Mouse (Mus musculus) lung, embryonic 15.5 days (tissue): ENCODE results near the gene Ucp3. TPM values are rescaled to one million over a fixed set of nuclear protein-coding genes. Genes with fewer than 3 reads are reported as not detected.
A peak's percentile ranks its signal among the peaks of the same experiment; 100 is the strongest.

Experiments used
- ATAC-seq: fragments of 200-750 bp; cut with Nextera tagmentation; 2 replicates; pipeline ENCODE4 v1.8.0; 2017; ENCODE audit warnings: moderate number of reproducible peaks, borderline replicate concordance; ENCODE audit not compliant: low FRiP score, low TSS enrichment; ENCODE audit errors: extremely low read depth
- H3K27ac ChIP-seq: fragments of 300-500 bp; sonication (generic); 2 replicates; pipeline ENCODE4 v1.5.1; 2015; ENCODE audit warnings: moderate library complexity, mild to moderate bottlenecking, inconsistent platforms
- H3K27me3 ChIP-seq: fragments of 300-500 bp; sonication (generic); 2 replicates; pipeline ENCODE4 v1.6.1; 2015; ENCODE audit warnings: inconsistent platforms
- H3K36me3 ChIP-seq: fragments of 300-500 bp; sonication (generic); 2 replicates; pipeline ENCODE4 v1.6.1; 2015; ENCODE audit warnings: inconsistent platforms
- H3K4me1 ChIP-seq: fragments of 300-500 bp; sonication (generic); 2 replicates; pipeline ENCODE4 v1.6.1; 2015; ENCODE audit warnings: inconsistent platforms
- H3K4me2 ChIP-seq: fragments of 300-500 bp; sonication (generic); 2 replicates; pipeline ENCODE4 v1.6.1; 2015; ENCODE audit warnings: inconsistent platforms, mild to moderate bottlenecking, moderate library complexity
- H3K4me3 ChIP-seq: fragments of 300-500 bp; sonication (generic); 2 replicates; pipeline ENCODE4 v1.5.1; 2015; ENCODE audit warnings: mild to moderate bottlenecking, inconsistent platforms
- H3K9ac ChIP-seq: fragments of 300-500 bp; sonication (generic); 2 replicates; pipeline ENCODE4 v1.6.1; 2015; ENCODE audit warnings: inconsistent platforms
- H3K9me3 ChIP-seq: fragments of 300-500 bp; sonication (generic); 2 replicates; pipeline ENCODE4 v1.6.1; 2016; ENCODE audit warnings: inconsistent platforms
- WGBS: fragments of 180-500 bp; shearing (Covaris S2); methylation state at CpG from one replicate; pipeline ENCODE4 v1.1.7; 2015; 5-methylcytosine and 5-hydroxymethylcytosine counted together
- polyA plus RNA-seq: library from polyadenylated mRNA; unstranded; fragments of >200 nt; fragmentation: Nextera tagmentation; extraction: Ambion mirVana; gene quantifications from 2 replicates; pipeline ENCODE4 v1.2.1, GENCODE M21; 2015

Gene Ucp3
- polyA plus RNA-seq, 1 experiment from 2014 or later = 0.06 TPM

DNA sequence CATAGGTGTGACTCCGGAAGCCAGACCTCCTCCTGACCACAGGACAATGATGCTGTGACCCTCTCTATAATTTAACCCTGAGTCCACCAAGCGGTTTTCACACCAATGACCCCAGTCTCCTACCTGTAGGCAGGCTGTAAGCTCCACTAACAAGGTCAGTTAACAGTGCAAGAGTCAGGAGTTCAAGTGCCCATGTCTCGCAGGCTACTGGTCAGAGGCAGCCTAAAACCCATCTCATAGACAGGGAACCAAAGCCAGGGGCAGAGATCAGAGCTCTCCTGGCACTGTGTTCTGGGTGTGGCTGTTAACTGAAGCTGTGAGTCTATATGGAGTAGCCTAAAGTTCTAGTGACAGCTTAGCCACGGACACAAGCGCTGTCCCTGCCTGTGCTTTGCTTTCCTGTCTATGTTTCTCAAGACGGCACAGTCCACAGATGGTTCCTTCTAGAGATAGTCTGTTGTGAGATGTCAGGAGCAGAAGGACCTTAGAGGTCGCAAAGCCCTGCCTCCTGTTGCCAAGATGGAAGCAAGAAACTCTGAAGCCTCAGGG is 29.7 kb downstream of the Ucp3 start:
- H3K27me3 ChIP-seq = no peaks in the 10 kb centered on the region
- H3K9ac ChIP-seq = no peak overlapping the region
- H3K27ac ChIP-seq = no peak overlapping the region
- H3K36me3 ChIP-seq = peaks cover 18% of the 10 kb centered on the region; the same call in 1 of the 2 replicates
- no peaks in the 10 kb centered on the region for H3K9me3 ChIP-seq
- H3K4me2 ChIP-seq = no peak overlapping the region
- 65% methylated on average over 7 of the region's 7 CpGs for WGBS
- H3K4me1 ChIP-seq = no peaks in the 10 kb centered on the region; the same call in 1 of the 2 replicates
- no peak for ATAC-seq
- no peak overlapping the region for H3K4me3 ChIP-seq

DNA sequence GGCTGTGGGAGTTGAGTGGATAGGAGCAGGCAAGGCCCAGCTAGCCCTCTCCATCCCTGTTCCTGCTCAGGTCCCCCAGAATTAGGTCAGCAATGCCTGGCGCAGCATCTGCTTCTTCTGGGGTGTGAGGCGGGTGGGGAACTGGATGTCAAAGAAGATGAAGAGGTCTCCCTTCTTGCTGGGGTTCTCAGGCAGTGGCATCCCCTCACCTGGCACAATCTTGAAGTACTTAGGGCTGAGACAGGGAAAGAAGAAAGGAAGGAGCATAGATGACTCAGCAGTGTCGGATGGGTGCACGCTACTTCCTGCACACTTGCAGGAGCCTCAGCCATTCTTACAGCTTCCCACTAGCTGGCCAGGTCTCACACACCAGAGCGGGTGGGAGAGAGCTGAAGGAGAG is 30.3 kb downstream of the Ucp3 start:
- H3K4me1 ChIP-seq = no peaks in the 10 kb centered on the region; the same call in 1 of the 2 replicates
- ATAC-seq = no peak
- peaks cover 12% of the 10 kb centered on the region; the same call in 1 of the 2 replicates for H3K36me3 ChIP-seq
- H3K27ac ChIP-seq = no peak overlapping the region
- no peaks in the 10 kb centered on the region for H3K9me3 ChIP-seq
- WGBS = 80% methylated on average over 5 of the region's 5 CpGs
- no peak overlapping the region for H3K9ac ChIP-seq
- no peak overlapping the region for H3K4me3 ChIP-seq
- no peaks in the 10 kb centered on the region for H3K27me3 ChIP-seq
- no peak overlapping the region for H3K4me2 ChIP-seq

DNA sequence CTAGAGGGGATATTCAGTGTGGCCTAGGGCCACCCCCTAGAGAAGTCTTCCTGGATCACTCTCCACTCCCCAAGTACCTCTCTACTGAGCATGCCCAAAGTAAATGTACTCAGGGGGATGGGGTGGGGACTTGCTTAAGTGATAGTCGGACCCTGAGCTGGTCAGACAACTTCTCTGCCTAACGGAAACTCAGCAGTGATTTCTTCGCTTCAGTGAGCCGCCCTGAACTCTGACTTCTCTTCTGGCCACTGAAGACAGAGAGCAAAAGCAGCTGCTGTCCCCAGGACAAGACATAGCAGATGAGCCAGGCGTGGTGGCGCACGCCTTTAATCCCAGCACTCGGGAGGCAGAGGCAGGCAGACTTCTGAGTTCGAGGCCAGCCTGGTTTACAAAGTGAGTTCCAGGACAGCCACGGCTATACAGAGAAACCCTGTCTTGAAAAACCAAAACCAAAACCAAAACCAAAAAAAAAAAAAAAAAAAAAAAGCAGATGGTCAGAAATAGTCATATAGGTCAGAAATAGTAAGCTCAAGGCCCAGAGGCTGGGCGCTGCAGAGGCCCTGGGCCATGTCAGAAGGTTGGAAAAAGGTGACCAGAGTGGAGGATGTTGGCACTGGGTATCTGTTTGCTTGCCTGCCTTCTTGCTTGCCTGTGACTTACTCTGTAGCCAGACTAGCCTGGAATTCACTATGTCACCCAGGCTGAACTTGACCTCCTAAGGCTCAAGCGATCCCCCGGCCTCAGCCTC is 32.1 kb downstream of the Ucp3 start:
- Histone ChIP-seq H3K4me2 (no peak overlapping the region), H3K4me1 (no peaks in the 10 kb centered on the region; the same call in 1 of the 2 replicates), H3K27me3 (no peaks in the 10 kb centered on the region), H3K9ac (no peak overlapping the region), H3K9me3 (no peaks in the 10 kb centered on the region), H3K27ac (no peak overlapping the region), H3K36me3 (no peaks in the 10 kb centered on the region), H3K4me3 (no peak overlapping the region)
- WGBS = 74% methylated on average over 13 of the region's 13 CpGs
- no peak for ATAC-seq

DNA sequence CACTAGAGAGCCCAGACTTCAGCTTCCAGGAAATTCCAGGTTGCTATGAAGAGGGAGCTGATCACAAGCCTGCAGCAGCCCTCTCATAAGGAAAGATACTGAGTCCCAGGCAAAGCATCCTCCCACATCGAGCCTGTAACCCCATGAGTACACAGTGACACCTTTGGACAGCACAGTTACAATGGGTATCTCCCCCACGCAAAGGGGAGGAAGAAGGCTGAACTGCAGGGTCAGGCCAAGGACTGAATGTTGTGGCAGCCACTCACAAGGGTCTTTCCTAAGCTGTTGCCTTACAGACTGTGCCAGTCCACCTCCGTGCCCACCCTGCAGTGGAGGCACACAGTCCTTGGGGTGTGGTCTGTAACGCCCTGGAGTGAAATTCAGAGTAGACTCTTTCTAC is 33.7 kb downstream of the Ucp3 start:
- Histone ChIP-seq H3K4me1 (no peaks in the 10 kb centered on the region), H3K9me3 (no peaks in the 10 kb centered on the region), H3K4me2 (no peak overlapping the region), H3K9ac (no peak overlapping the region), H3K36me3 (no peaks in the 10 kb centered on the region), H3K4me3 (no peak overlapping the region), H3K27ac (no peak overlapping the region), H3K27me3 (no peaks in the 10 kb centered on the region)
- no peak for ATAC-seq
- WGBS = 57% methylated on average over 4 of the region's 4 CpGs

DNA sequence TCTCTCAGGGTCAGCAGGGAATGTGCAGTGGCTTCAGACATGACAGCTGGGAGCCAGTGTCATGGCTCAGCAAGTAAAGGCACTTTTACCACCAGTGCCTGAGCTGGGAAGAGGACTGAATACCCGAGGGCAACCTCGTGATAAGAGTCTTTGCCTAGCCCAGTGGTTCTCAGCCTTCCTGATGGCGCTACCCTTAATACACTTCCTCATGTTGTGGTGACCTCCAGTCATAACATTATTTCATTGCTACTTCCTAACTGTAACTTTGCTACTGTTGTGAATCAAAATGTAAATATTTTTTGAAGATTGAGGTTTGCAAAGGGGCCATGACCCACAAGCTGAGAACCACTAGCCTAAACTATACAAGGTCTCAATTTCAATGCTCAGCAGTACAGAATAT is 35.9 kb downstream of the Ucp3 start:
- Histone ChIP-seq H3K4me3 (no peak overlapping the region), H3K9me3 (no peaks in the 10 kb centered on the region), H3K4me1 (no peaks in the 10 kb centered on the region), H3K27me3 (no peaks in the 10 kb centered on the region), H3K36me3 (no peaks in the 10 kb centered on the region), H3K27ac (no peak overlapping the region), H3K4me2 (no peak overlapping the region), H3K9ac (no peak overlapping the region)
- ATAC-seq = no peak
- 50% methylated on average over 3 of the region's 3 CpGs for WGBS

DNA sequence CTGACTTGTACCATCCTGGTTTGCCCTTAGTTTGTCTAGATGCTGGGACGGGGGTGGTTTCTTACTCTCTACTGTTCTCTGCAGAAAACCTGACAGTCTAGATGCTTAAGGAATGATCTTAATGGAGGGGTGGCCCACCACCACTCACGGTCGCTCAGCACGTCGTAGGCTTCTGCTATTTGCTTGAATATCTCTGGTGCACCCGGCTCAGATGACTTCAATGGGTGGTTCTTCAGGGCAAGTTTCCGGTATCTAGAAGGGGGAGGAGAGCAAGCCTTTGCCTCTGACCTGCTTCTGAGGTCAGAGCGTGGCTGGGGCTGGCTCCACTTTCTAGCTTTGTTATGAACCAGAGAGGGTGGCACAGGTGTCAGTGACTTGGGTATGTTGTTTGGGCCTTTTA is 38.8 kb downstream of the Ucp3 start:
- Histone ChIP-seq H3K27me3 (no peaks in the 10 kb centered on the region), H3K4me1 (no peaks in the 10 kb centered on the region), H3K4me2 (no peak overlapping the region), H3K36me3 (no peaks in the 10 kb centered on the region), H3K27ac (no peak overlapping the region), H3K4me3 (no peak overlapping the region), H3K9ac (no peak overlapping the region), H3K9me3 (no peaks in the 10 kb centered on the region)
- no peak for ATAC-seq
- 62% methylated on average over 8 of the region's 8 CpGs for WGBS

DNA sequence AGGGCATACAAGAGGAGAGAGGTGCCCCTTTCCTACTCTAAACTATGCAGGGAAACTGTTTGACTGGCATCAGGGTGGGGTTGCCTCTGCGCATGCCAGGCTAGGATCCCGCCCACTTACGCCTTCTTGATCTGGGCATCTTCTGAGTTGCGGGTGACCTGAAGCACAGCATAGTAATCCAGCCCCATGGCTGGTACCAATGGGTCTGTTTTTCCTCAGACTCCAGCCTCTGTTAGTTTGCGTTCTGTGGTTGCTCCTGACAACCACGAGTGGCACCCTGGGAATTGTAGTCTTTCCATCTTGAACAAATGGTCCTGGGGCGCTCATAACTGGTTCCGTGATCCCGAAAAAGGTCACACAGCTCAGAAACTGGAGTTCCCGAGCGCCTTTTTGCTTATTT is 41.8 kb downstream of the Ucp3 start, which contains the start of gene Dnajb13:
Dnajb13 (minus strand) TSS at position 388 of the 400 bp plus-strand sequence.
- Histone ChIP-seq H3K27ac (no peak within 1 kb of the TSS), H3K4me1 (no peaks in the 10 kb centered on the region), H3K27me3 (no peaks in the 10 kb centered on the region), H3K9ac (no peak within 1 kb of the TSS), H3K36me3 (no peaks in the 10 kb centered on the region), H3K4me3 (no peak within 1 kb of the TSS), H3K9me3 (no peaks in the 10 kb centered on the region), H3K4me2 (no peak within 1 kb of the TSS)
- ATAC-seq = no peak
- WGBS = 49% methylated on average over 11 of the region's 11 CpGs

DNA sequence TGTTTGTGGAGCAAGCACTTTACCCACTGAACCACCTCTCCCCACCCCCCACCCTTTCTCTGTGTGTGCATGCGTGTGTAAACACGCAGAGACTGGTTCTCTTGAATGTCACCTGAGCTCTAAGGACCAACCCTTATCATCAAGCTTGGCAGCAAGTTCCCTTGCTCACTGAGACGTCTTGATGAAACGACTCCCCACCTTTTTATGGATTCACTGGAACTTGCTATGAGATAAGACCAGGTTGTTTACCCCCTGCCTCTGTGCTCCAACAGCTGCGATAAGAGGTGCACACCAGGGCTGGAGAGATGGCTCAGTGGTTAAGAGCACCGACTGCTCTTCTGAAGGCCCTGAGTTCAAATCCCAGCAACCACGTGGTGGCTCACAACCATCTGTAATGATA is 47.4 kb downstream of the Ucp3 start:
- 58% methylated on average over 7 of the region's 7 CpGs for WGBS
- Histone ChIP-seq H3K4me3 (no peak overlapping the region), H3K4me1 (0 out of 2 replicates have a peak, but pooled peaks cover 2% of the 10 kb centered on the region), H3K4me2 (no peak overlapping the region), H3K36me3 (no peaks in the 10 kb centered on the region), H3K9ac (no peak overlapping the region), H3K9me3 (no peaks in the 10 kb centered on the region), H3K27ac (no peak overlapping the region), H3K27me3 (no peaks in the 10 kb centered on the region)
- no peak for ATAC-seq

DNA sequence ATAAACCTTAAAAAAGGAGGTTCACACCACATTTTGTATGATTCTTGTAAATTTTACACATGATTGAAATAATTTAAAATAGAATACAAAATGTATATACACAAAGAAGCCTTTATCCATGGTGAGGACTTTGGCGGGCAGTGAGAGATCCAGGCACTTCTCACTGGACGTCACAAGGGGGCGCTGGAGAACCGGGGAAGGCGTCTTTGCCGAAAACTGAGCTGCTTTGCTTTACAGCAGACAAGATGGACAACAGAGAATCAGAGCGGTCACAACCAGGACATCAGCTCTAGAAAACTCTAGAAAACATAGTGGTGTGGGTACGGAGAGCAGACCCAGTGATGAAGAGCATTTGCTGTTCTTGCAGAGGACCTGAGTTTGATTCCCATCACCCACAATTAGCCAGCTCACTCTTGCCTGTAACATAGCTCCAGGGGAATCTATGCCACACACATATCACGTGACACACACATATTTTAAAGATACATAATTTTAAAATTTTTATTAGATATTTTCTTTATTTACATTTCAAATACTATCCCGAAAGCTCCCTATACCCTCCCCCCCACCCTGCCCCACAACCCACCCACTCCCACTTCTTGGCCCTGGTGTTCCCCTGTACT is 48.0 kb downstream of the Ucp3 start:
- H3K9ac ChIP-seq = no peak overlapping the region
- 16% methylated on average over 10 of the region's 10 CpGs for WGBS
- no peak overlapping the region for H3K27ac ChIP-seq
- H3K4me2 ChIP-seq = peak overlapping the region; percentile 31; the same call in 1 of the 2 replicates
- 0 out of 2 replicates have a peak, but pooled peaks have one; percentile 27 for ATAC-seq
- no peaks in the 10 kb centered on the region for H3K36me3 ChIP-seq
- no peak overlapping the region for H3K4me3 ChIP-seq
- H3K27me3 ChIP-seq = no peaks in the 10 kb centered on the region
- no peaks in the 10 kb centered on the region for H3K9me3 ChIP-seq
- 0 out of 2 replicates have a peak, but pooled peaks cover 2% of the 10 kb centered on the region for H3K4me1 ChIP-seq

DNA sequence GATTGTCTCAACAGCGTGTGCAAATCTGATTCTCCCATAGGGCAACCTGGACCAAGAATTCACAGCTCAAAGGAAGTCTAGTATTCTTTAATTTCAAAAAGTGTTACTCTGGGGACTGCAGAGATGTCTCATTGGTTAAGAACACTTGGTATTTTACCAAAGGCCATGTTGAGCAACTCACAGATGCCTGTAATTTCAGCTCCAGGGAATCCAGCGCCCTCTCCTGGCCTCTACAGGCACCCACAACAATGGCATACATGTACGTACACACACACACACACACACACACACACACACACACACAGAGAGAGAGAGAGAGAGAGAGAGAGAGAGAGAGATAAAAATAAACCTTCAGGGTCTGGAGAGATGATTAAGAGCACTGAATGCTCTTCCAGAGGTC is 49.4 kb downstream of the Ucp3 start:
- WGBS = 74% methylated on average over 3 of the region's 3 CpGs
- ATAC-seq = no peak
- H3K4me1 ChIP-seq = 0 out of 2 replicates have a peak, but pooled peaks cover 2% of the 10 kb centered on the region

DNA sequence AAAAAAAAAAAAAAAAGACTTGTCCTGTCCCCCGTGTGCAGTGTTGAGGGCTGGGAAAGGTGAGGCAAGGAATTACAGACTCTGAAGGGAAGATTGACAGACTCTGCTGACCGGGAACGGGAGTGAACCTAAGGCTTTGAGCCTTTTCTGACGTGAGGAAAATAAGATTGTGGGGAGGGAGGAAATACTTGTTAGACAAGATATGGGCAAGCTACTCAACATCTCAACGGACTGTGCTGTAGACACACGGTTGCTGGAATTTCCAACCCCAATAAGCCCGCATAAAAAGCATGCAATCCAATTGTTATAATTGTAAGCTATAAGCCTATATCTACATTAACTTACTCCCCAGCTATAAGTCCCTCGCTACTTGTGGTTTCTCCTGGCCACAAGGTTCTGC is 51.9 kb downstream of the Ucp3 start:
- H3K36me3 ChIP-seq = no peaks in the 10 kb centered on the region
- no peak overlapping the region for H3K9ac ChIP-seq
- H3K4me1 ChIP-seq = 0 out of 2 replicates have a peak, but pooled peaks cover 2% of the 10 kb centered on the region
- no peak overlapping the region for H3K27ac ChIP-seq
- H3K27me3 ChIP-seq = no peaks in the 10 kb centered on the region
- no peaks in the 10 kb centered on the region for H3K9me3 ChIP-seq
- no peak overlapping the region for H3K4me3 ChIP-seq
- no peak overlapping the region for H3K4me2 ChIP-seq
- ATAC-seq = no peak
- WGBS = 57% methylated on average over 8 of the region's 8 CpGs

More for the DNA sequence above, 49.4 kb downstream of the Ucp3 start:
- Histone ChIP-seq H3K4me2 (no peak overlapping the region), H3K36me3 (no peaks in the 10 kb centered on the region), H3K27ac (no peak overlapping the region), H3K9ac (no peak overlapping the region), H3K9me3 (no peaks in the 10 kb centered on the region), H3K27me3 (no peaks in the 10 kb centered on the region), H3K4me3 (no peak overlapping the region)

DNA sequence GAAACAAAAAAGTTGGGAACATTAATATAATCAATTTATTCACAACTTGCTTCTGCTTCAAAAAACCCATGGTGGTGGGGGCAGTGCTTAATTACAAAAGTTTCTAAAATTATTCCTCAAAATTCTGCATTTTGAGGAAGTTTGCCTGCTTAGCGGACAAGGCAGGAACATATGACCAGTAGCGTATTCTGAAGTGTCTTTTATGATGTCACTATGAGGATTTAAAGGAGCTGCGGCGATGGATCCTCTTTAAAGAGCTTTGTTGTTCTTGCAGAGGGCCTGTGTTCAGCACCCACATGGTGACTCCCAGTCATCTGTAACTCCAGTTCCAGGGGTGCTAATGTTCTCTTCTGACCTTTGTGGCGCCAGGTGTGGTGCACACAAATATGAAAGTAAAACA is 58.0 kb downstream of the Ucp3 start:
- Histone ChIP-seq H3K4me1 (peaks cover 7% of the 10 kb centered on the region; the same call in 1 of the 2 replicates), H3K4me2 (no peak overlapping the region), H3K4me3 (no peak overlapping the region), H3K9me3 (no peaks in the 10 kb centered on the region), H3K36me3 (no peaks in the 10 kb centered on the region), H3K27ac (no peak overlapping the region), H3K27me3 (no peaks in the 10 kb centered on the region), H3K9ac (no peak overlapping the region)
- no peak for ATAC-seq
- 83% methylated on average over 5 of the region's 5 CpGs for WGBS
